9 mouse cellular contexts compared by ENCODE assay signal in the genomic region with DNA sequence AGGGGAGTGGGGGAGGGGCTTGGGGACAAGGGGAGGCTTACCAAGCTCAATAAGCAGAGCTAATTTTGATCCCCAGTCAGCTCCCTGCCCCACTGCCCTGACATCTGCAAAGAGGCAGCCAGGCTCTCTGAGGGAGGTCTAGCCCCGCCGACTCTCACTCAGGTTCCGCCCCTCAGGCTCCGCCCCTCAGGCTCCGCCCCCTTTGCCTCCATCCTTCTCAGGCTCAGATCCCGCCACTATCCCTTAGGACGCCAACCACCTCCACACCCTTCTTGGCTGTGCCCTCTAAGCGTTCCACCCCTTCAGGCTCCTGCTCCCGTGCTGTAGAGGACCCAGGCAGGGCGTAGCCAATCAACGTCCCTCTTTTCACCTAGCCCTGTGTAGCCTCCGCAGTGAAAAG. TPM values are rescaled to one million over a fixed set of nuclear protein-coding genes. Genes with fewer than 3 reads are reported as not detected.
DNase-seq lines count a peak whose midpoint lies in the region; ATAC-seq and TF ChIP-seq lines count a peak whose summit lies in the region.
"Had no signal": no experiment of that assay in that cellular context is flagged by ENCODE, and none has a peak within 500 bp of the region (broad histone marks: within the 10 kb centered on the region; RNA-seq: fewer than 3 reads in every experiment).

No protein-coding gene starts in this region.

- no peak overlapping the region for H3K27ac ChIP-seq in heart, embryonic 16.5 days (ENCODE audit: low read length)
- no peak overlapping the region for H3K27ac ChIP-seq in heart, adult 2 months
- H3K27ac ChIP-seq in hindbrain, embryonic 15.5 days (replicated peaks) = no peak overlapping the region
- no peak overlapping the region for H3K27ac ChIP-seq in midbrain, embryonic 16.5 days (ENCODE audit: low read length)
- H3K27ac ChIP-seq: macrophage had no signal

- H3K4me3 ChIP-seq in heart, embryonic 16.5 days (ENCODE audit: low read length) = peak overlapping the region; percentile 29
- H3K4me3 ChIP-seq in heart, adult 2 months = no peak overlapping the region
- no peak overlapping the region for H3K4me3 ChIP-seq in hindbrain, embryonic 15.5 days
- no peak overlapping the region for H3K4me3 ChIP-seq in midbrain, embryonic 16.5 days (ENCODE audit: low read depth, low read length)

- peak; percentile 33; the same call in 1 of the 2 replicates for ATAC-seq in heart, embryonic 16.5 days (replicated peaks; ENCODE audit: extremely low read depth, insufficient read depth, low FRiP score)
- ATAC-seq in hindbrain, embryonic 15.5 days (ENCODE audit: low FRiP score, low read depth) = peak; percentile 47; the same call in 1 of the 2 replicates
- ATAC-seq in midbrain, embryonic 16.5 days = no peak

- intact Hi-C loops in heart, adult 2 months (cut with DNase I) = no loop called here
- intact Hi-C loops in left cerebral cortex, postnatal 10 days (cut with DNase I) = no loop called here

- no peak for TF ChIP-seq EP300 in heart, adult 2 months (IDR thresholded peaks at IDR 0.05; ENCODE audit: insufficient read depth, low read depth, low read length)

- H3K9ac ChIP-seq in heart, embryonic 16.5 days (ENCODE audit: low read length) = peak overlapping the region; percentile 11; the same call in 1 of the 2 replicates
- no peak overlapping the region for H3K9ac ChIP-seq in heart, adult 2 months (ENCODE audit: low read depth, low read length)
- no peak overlapping the region for H3K9ac ChIP-seq in hindbrain, embryonic 15.5 days
- H3K9ac ChIP-seq in midbrain, embryonic 16.5 days (ENCODE audit: low read depth, low read length) = no peak overlapping the region

- H3K36me3 ChIP-seq in heart, embryonic 16.5 days (ENCODE audit: control insufficient read depth, insufficient read depth) = no peaks in the 10 kb centered on the region
- no peaks in the 10 kb centered on the region for H3K36me3 ChIP-seq in heart, adult 2 months (ENCODE audit: control insufficient read depth, insufficient read depth, low read length)
- no peaks in the 10 kb centered on the region for H3K36me3 ChIP-seq in hindbrain, embryonic 15.5 days
- no peaks in the 10 kb centered on the region for H3K36me3 ChIP-seq in midbrain, embryonic 16.5 days (ENCODE audit: control insufficient read depth, insufficient read depth, low read length)

- no peaks in the 10 kb centered on the region for H3K79me2 ChIP-seq in heart, adult 2 months (replicated peaks; ENCODE audit: control insufficient read depth, insufficient read depth, low read length)

- no peak for TF ChIP-seq CTCF in heart, adult 2 months (IDR thresholded peaks at IDR 0.05)

- no peak for TF ChIP-seq POLR2A in heart, adult 2 months (IDR thresholded peaks at IDR 0.05; ENCODE audit: insufficient read depth, low read depth, low read length)

- no peak for DNase-seq in heart, adult 2 months
- peak; percentile 97 for DNase-seq in ZHBTc4 (ENCODE audit: low read depth, low spot score)
- DNase-seq in thymus, postnatal 0 days (ENCODE audit: low spot score) = no peak
- DNase-seq in adrenal gland, adult 8-10 months = no peak
- DNase-seq in left cerebral cortex, postnatal 10 days (ENCODE audit: extremely low spot score in 1 of 2, low spot score in 2 of 2) = no peak

- peaks cover 2% of the 10 kb centered on the region; the same call in 1 of the 2 replicates for H3K4me1 ChIP-seq in heart, embryonic 16.5 days (ENCODE audit: control insufficient read depth, insufficient read depth, low read length)
- H3K4me1 ChIP-seq in heart, adult 2 months (ENCODE audit: control insufficient read depth, insufficient read depth, low read length) = no peaks in the 10 kb centered on the region
- peaks cover 20% of the 10 kb centered on the region for H3K4me1 ChIP-seq in hindbrain, embryonic 15.5 days (replicated peaks)
- H3K4me1 ChIP-seq in midbrain, embryonic 16.5 days (ENCODE audit: control insufficient read depth, insufficient read depth, low read length) = peaks cover 10% of the 10 kb centered on the region

- no peaks in the 10 kb centered on the region; the same call in 1 of the 2 replicates for H3K27me3 ChIP-seq in heart, embryonic 16.5 days (ENCODE audit: control insufficient read depth, insufficient read depth, low read length)
- 0 out of 2 replicates have a peak, but pooled peaks cover 3% of the 10 kb centered on the region for H3K27me3 ChIP-seq in heart, adult 2 months (ENCODE audit: control insufficient read depth, insufficient read depth, low read length)
- H3K27me3 ChIP-seq in hindbrain, embryonic 15.5 days = peaks cover 6% of the 10 kb centered on the region; the same call in 1 of the 2 replicates
- no peaks in the 10 kb centered on the region for H3K27me3 ChIP-seq in midbrain, embryonic 16.5 days (ENCODE audit: control insufficient read depth, insufficient read depth, low read depth, low read length)

- peak overlapping the region; percentile 58 for H3K4me2 ChIP-seq in heart, embryonic 16.5 days (ENCODE audit: low read depth, low read length)
- H3K4me2 ChIP-seq in hindbrain, embryonic 15.5 days = peak overlapping the region; percentile 29
- peak overlapping the region; percentile 11; the same call in 1 of the 2 replicates for H3K4me2 ChIP-seq in midbrain, embryonic 16.5 days (ENCODE audit: low read length)

- H3K9me3 ChIP-seq in heart, embryonic 16.5 days (replicated peaks; ENCODE audit: control insufficient read depth, low read length) = no peaks in the 10 kb centered on the region
- no peaks in the 10 kb centered on the region for H3K9me3 ChIP-seq in hindbrain, embryonic 15.5 days
- no peaks in the 10 kb centered on the region for H3K9me3 ChIP-seq in midbrain, embryonic 16.5 days (replicated peaks; ENCODE audit: control insufficient read depth, low read length, poor library complexity, severe bottlenecking)

- 7% methylated on average over 12 of the region's 12 CpGs for WGBS in heart, embryonic 16.5 days
- 14% methylated on average over 12 of the region's 12 CpGs for WGBS in heart, adult 2 months
- WGBS in hindbrain, embryonic 15.5 days = 9% methylated on average over 9 of the region's 12 CpGs
- WGBS in midbrain, embryonic 16.5 days = 8% methylated on average over 9 of the region's 12 CpGs

RNA-seq across cellular contexts. Expression of a gene that starts 49.0 kb away (rescaled TPM):
- polyA plus RNA-seq in heart, embryonic 16.5 days (2015; fragmentation: Nextera tagmentation; extraction: Ambion mirVana) = 13.3 and 14.1 TPM in 2 replicates
- total RNA-seq in heart, adult 2 months (2021) = 1 to 10 TPM; 4.4 to 5.2 TPM
- polyA plus RNA-seq in heart, adult 2 months (2012; rRNA removed) = 10.7 and 11.2 TPM in 2 replicates
- 41.1 and 42.6 TPM in 2 replicates for polyA plus RNA-seq in hindbrain, embryonic 15.5 days (2015; fragmentation: Nextera tagmentation; extraction: Ambion mirVana)
- polyA plus RNA-seq in midbrain, embryonic 16.5 days (2015; fragmentation: Nextera tagmentation; extraction: Ambion mirVana) = 43.6 and 55.8 TPM in 2 replicates
- polyA plus RNA-seq in thymus, postnatal 0 days (2015; fragmentation: Nextera tagmentation; extraction: Ambion mirVana) = 2.8 and 3.0 TPM in 2 replicates
- under 1 TPM; 0.22 to 0.52 (median 0.37) TPM for total RNA-seq in adrenal gland, adult 8-10 months (2022)
- total RNA-seq in left cerebral cortex, postnatal 10 days (2021) = 10 to 100 TPM; 88.1 to 89.7 TPM
- polyA plus RNA-seq: macrophage had no signal
